Mouse (Mus musculus) cerebellum, adult 2 months (tissue): Measurements from ENCODE around the gene Rmi2.

ENCODE experiments used
- CTCF ChIP-seq: fragments of 200-500 bp; IDR thresholded peaks from 2 replicates; pipeline ENCODE4 v1.5.1; 2011; ENCODE audit warnings: low read depth, mild to moderate bottlenecking, control low read depth, low read length, moderate library complexity, borderline replicate concordance; ENCODE audit not compliant: insufficient read depth
- POLR2A ChIP-seq: fragments of 200-500 bp; IDR thresholded peaks from 2 replicates; pipeline ENCODE4 v1.6.1; 2011; ENCODE audit warnings: low read length, control low read depth, borderline replicate concordance; ENCODE audit not compliant: insufficient read depth

- TF ChIP-seq CTCF (no peak), POLR2A (no peak)
Observed at GRCm38 (mm10) chr16:10810376-10810775, 24.5 kb upstream of the Rmi2 start.
